Mouse (Mus musculus) thymus, adult 2 months (tissue): ENCODE data around the gene Tmem205.

ENCODE experiments used
- CTCF ChIP-seq: fragments of 200-500 bp; IDR thresholded peaks from 2 replicates; pipeline ENCODE4 v1.5.1; 2012; ENCODE audit warnings: mild to moderate bottlenecking, control low read depth, low read length, moderate library complexity, borderline replicate concordance; ENCODE audit not compliant: control insufficient read depth, poor library complexity, insufficient read depth; ENCODE audit errors: extremely low read depth
- POLR2A ChIP-seq: fragments of 200-500 bp; IDR thresholded peaks from 2 replicates; pipeline ENCODE4 v1.6.1; 2012; ENCODE audit warnings: mild to moderate bottlenecking, low read length, control low read depth, moderate library complexity; ENCODE audit not compliant: control insufficient read depth, poor library complexity, insufficient read depth; ENCODE audit errors: extremely low read depth

DNA sequence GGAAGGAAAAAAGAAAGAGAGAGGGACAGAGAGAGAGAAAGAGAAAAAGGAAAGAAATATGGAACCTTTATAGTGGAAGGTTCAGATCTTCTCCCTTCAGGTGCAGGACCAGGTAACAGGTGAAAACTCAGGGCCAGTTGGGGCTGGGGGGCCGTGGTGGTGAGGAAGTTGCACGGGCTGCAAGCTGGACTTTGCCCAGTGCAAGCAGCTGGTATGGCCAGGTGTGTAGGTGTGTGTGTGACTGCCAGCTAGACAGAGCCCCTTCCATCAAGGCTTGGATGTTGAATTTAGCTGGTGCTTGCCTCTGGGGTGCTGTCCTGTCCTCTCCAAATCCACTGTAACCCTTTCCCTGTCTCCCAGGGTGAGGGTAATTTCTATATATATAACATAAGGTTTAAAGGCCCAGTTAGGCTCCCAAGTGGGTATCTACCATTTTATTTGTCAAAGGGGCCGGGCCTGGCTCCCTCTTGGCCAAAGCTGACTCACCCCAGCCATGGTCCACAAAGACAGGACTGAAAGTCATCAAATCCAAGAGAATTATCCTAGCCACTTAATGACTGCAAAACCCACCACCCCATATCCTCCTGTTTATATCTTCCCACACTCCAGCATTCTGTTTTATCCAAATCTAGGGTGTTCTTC, 10.4 kb downstream of the Tmem205 start:
- TF ChIP-seq POLR2A (no peak), CTCF (no peak)
